Mouse (Mus musculus) liver, embryonic 12.5 days (tissue): ENCODE results near the gene Glt6d1. TPM values are rescaled to one million over a fixed set of nuclear protein-coding genes. Genes with fewer than 3 reads are reported as not detected.

Source experiments
- ATAC-seq: fragments of 200-750 bp; cut with Nextera tagmentation; 2 replicates; pipeline ENCODE4 v1.8.0; 2017; ENCODE audit warnings: moderate number of reproducible peaks, mild to moderate bottlenecking, moderate library complexity
- H3K27ac ChIP-seq: fragments of 300-500 bp; sonication (generic); 2 replicates; pipeline ENCODE4 v1.5.1; 2016; ENCODE audit warnings: mild to moderate bottlenecking
- H3K27me3 ChIP-seq: fragments of 300-500 bp; sonication (generic); replicated peaks from 2 replicates; pipeline ENCODE4 v1.6.1; 2016; ENCODE audit warnings: mild to moderate bottlenecking, moderate library complexity
- H3K36me3 ChIP-seq: fragments of 300-500 bp; sonication (generic); 2 replicates; pipeline ENCODE4 v1.6.1; 2016; ENCODE audit warnings: mild to moderate bottlenecking, moderate library complexity
- H3K4me1 ChIP-seq: fragments of 300-500 bp; sonication (generic); 2 replicates; pipeline ENCODE4 v1.6.1; 2016
- H3K4me2 ChIP-seq: fragments of 300-500 bp; sonication (generic); 2 replicates; pipeline ENCODE4 v1.6.1; 2016; ENCODE audit warnings: mild to moderate bottlenecking, moderate library complexity
- H3K4me3 ChIP-seq: fragments of 300-500 bp; sonication (generic); 2 replicates; pipeline ENCODE4 v1.5.1; 2016; ENCODE audit warnings: mild to moderate bottlenecking, moderate library complexity
- H3K9ac ChIP-seq: fragments of 300-500 bp; sonication (generic); 2 replicates; pipeline ENCODE4 v1.6.1; 2016; ENCODE audit warnings: mild to moderate bottlenecking, moderate library complexity
- H3K9me3 ChIP-seq: fragments of 300-500 bp; sonication (generic); replicated peaks from 2 replicates; pipeline ENCODE4 v1.6.1; 2016; ENCODE audit warnings: mild to moderate bottlenecking, moderate library complexity
- WGBS: fragments of 180-500 bp; shearing (Covaris S2); methylation state at CpG from one replicate; pipeline ENCODE4 v1.1.7; 2016; ENCODE audit not compliant: insufficient replicate concordance; 5-methylcytosine and 5-hydroxymethylcytosine counted together
- polyA plus RNA-seq: library from polyadenylated mRNA; unstranded; fragments of >200 nt; fragmentation: Nextera tagmentation; extraction: Ambion mirVana; gene quantifications from 2 replicates; pipeline ENCODE4 v1.2.1, GENCODE M21; 2016

Gene Glt6d1
- polyA plus RNA-seq, 1 experiment from 2014 or later, result not detected

DNA sequence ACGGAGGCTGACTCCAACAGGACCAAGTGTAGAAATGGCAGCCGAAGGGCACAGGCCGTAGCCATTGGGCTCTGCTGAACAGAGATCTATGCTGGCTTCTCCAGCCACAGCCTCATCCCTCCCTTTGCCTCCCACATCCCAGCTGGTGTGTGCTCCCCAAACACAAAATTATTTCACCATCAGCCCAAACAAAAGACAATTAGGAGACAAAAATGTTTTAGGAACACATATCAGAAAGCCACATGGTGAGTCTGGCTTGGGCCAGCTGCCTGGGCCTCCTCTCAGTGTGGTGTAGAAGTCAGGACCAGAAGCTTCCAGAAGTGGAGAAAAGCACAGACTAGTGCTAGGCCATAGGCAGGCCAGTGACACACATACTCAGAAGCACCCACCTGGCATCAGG, 28.4 kb upstream of the Glt6d1 start:
- WGBS, result 61% methylated on average over 3 of the region's 3 CpGs
- no peaks in the 10 kb centered on the region for H3K36me3 ChIP-seq
- ATAC-seq, result no peak

DNA sequence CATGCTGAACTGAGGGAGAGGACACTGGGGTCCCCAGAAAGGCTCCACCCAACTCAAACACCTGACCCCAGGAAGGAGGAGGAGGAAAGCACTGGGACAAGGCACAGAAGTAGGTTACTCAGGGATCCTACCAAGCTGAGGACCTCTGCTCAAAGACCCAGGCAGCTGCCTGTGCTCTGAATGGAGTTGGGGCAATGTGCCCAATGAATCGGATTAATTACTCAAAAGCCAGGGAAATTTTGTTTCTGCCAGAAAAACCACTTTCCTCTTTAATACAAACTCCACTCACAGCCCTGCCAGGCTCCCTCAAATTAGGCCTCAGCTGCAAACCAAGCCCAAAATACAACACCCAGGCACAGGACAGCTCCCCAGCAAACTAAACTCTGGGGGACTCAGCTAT, 27.1 kb upstream of the Glt6d1 start:
- Histone ChIP-seq H3K9ac (no peak overlapping the region), H3K4me3 (no peak overlapping the region), H3K27me3 (no peaks in the 10 kb centered on the region; the same call in 1 of the 2 replicates), H3K4me1 (no peaks in the 10 kb centered on the region), H3K9me3 (no peaks in the 10 kb centered on the region), H3K4me2 (no peak overlapping the region), H3K36me3 (no peaks in the 10 kb centered on the region), H3K27ac (no peak overlapping the region)
- no peak for ATAC-seq
- WGBS, result 55% methylated on average over 1 of the region's 1 CpGs

More for the DNA sequence above, 28.4 kb upstream of the Glt6d1 start:
- no peak overlapping the region for H3K27ac ChIP-seq
- H3K4me1 ChIP-seq, result no peaks in the 10 kb centered on the region
- H3K9me3 ChIP-seq, result no peaks in the 10 kb centered on the region
- H3K4me3 ChIP-seq, result no peak overlapping the region
- H3K9ac ChIP-seq, result no peak overlapping the region
- H3K4me2 ChIP-seq, result no peak overlapping the region
- no peaks in the 10 kb centered on the region; the same call in 1 of the 2 replicates for H3K27me3 ChIP-seq

DNA sequence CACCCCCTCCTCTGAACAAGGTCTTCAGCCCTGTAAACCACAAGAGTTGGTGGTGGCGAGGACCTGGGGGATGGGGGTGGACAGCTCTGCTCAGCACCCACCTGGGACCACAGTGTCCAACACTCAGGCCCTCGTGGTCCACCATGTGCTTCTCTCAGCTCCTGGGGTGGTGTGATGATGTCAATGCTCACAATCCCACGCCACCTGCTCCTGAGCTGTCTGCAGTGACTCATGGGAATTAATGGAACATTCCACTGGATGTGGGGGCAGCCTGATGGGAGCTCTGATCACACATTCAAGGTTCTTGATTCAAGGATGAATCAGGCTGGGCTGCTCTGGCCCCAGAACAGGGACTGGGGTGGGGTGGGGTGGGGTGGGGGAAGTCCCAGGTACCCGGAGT, 26.5 kb upstream of the Glt6d1 start:
- Histone ChIP-seq H3K27me3 (no peaks in the 10 kb centered on the region; the same call in 1 of the 2 replicates), H3K27ac (no peak overlapping the region), H3K36me3 (no peaks in the 10 kb centered on the region), H3K4me2 (no peak overlapping the region), H3K9me3 (no peaks in the 10 kb centered on the region), H3K4me3 (no peak overlapping the region), H3K4me1 (no peaks in the 10 kb centered on the region), H3K9ac (no peak overlapping the region)
- no peak for ATAC-seq
- WGBS, result 45% methylated on average over 4 of the region's 4 CpGs

DNA sequence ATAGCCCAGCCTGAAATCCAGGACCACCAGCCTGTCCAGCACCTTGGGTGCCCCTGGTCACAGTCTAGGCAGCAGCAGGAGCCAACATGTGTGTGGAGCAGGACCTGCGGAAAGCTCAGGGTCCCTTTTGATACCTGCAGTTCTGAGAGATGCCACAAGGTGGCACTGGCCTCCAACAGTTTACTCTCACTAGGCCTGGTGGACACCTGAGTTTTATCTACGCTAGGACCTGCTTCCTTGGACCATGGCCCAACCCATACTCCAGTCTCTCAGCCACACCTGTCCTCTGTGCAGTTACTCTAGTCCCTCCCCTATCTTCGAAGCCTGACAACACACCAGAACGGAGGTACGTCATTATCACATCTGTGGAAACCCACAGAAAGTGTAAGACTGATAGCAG, 20.6 kb upstream of the Glt6d1 start:
- peaks cover 16% of the 10 kb centered on the region for H3K27me3 ChIP-seq
- H3K36me3 ChIP-seq, result no peaks in the 10 kb centered on the region
- H3K9me3 ChIP-seq, result no peaks in the 10 kb centered on the region
- H3K9ac ChIP-seq, result no peak overlapping the region
- 0 out of 2 replicates have a peak, but pooled peaks have one; percentile 37 for ATAC-seq
- WGBS, result 41% methylated on average over 5 of the region's 5 CpGs
- no peaks in the 10 kb centered on the region for H3K4me1 ChIP-seq
- H3K4me3 ChIP-seq, result no peak overlapping the region
- no peak overlapping the region for H3K27ac ChIP-seq
- no peak overlapping the region for H3K4me2 ChIP-seq

DNA sequence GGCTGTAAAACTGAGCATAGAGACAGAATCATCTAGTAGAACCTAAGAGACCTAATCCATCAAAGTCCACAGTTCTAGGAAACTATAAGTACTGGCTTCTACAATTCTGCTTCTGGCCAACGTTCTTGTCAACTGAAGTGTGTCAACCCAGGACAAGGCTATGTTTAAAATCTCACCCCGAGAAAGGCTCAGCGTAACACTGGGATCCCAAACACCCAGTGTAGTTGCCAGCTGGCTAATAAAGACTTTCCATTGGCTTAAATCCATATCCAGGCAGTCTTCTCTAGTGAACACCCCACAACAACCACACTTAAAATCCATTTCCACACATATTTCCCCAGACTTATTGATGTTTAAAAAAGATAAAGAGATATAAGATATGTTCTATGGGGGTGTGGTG, 15.1 kb upstream of the Glt6d1 start:
- no peaks in the 10 kb centered on the region for H3K9me3 ChIP-seq
- ATAC-seq, result no peak
- no peak overlapping the region for H3K4me3 ChIP-seq
- H3K27ac ChIP-seq, result no peak overlapping the region
- no peaks in the 10 kb centered on the region for H3K36me3 ChIP-seq
- H3K4me1 ChIP-seq, result no peaks in the 10 kb centered on the region
- H3K9ac ChIP-seq, result no peak overlapping the region
- H3K4me2 ChIP-seq, result no peak overlapping the region
- 67% methylated on average over 3 of the region's 3 CpGs for WGBS
- peaks cover 15% of the 10 kb centered on the region for H3K27me3 ChIP-seq

DNA sequence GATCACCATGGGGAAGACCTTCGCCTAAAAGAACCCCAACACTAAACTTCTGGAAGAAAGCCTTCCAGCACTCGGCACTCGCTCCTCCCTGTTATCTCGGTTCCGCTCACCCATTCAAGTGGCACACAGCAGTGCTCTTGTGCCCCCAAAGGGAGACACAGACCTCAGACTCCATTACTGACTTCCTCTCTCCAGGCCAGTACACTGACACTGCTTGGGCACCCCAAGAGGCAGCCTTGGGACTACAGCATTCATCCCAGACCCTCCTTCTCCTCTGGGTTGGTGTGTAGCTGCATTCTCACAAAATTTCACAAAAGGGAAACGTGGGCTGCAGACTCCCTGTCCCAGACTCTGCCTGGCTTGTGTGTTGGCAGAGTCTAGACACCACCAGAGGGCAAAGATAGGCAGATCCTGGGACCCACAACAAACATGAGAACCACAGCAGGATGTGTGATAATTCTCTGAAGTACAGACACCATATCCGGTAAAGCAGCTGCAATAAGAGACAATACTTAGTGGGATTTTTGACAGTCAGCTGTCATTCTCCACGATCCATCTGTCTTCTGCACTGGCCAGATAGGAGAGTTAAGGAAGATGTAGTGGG, 12.8 kb upstream of the Glt6d1 start:
- ATAC-seq, result no peak
- Histone ChIP-seq H3K4me1 (no peaks in the 10 kb centered on the region), H3K9ac (no peak overlapping the region), H3K27me3 (peaks cover 6% of the 10 kb centered on the region), H3K4me2 (no peak overlapping the region), H3K4me3 (no peak overlapping the region), H3K9me3 (no peaks in the 10 kb centered on the region), H3K36me3 (no peaks in the 10 kb centered on the region), H3K27ac (no peak overlapping the region)
- 46% methylated on average over 8 of the region's 8 CpGs for WGBS

DNA sequence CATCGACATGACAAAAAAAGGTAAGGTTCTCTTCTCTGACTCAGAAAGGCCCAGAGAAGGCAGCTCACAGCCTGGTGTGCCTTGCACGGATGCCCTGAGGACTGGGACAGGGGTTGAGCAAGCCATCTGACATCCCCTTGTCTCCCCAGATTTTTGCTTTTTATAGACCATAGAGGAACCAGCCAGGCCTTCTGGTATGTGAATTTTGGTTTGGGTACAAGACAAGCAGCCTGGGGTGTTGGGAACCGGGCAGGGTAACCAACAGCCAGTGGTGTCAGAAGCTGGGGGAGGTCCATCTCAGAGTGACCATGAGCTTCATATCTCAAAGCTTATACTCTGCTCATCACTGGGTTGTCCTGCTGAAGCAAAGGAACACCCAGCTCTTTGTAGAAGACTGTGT, 9.1 kb upstream of the Glt6d1 start:
- H3K4me2 ChIP-seq, result no peak overlapping the region
- H3K27ac ChIP-seq, result no peak overlapping the region
- no peak overlapping the region for H3K4me3 ChIP-seq
- ATAC-seq, result no peak
- no peaks in the 10 kb centered on the region for H3K27me3 ChIP-seq
- H3K36me3 ChIP-seq, result no peaks in the 10 kb centered on the region
- no peaks in the 10 kb centered on the region for H3K4me1 ChIP-seq
- no peak overlapping the region for H3K9ac ChIP-seq
- WGBS, result 60% methylated on average over 3 of the region's 3 CpGs
- H3K9me3 ChIP-seq, result no peaks in the 10 kb centered on the region

DNA sequence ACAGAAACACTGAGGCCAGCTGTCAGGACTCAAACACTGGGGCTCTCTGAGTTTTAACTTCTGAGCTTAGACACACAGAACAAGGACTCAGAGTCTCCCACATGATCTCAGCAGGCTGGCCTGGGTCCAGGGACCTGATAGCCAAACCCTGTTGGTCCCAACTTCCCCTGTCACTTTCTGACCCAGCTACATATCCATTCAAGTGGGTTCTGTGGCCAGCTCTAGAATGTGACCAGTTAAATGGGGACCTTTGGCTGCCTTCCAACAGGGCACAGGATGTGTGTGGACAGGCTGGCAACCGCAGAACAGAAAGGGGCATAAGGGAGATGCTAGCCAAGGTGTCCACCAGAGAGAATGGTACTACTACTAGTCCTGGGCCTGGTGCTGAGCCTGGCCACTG, 7.2 kb upstream of the Glt6d1 start, which contains the start of gene Lcn9:
Lcn9 (plus strand) TSS at position 348 of the 400 bp plus-strand sequence.
- H3K9ac ChIP-seq, result no peak within 1 kb of the TSS
- H3K4me1 ChIP-seq, result no peaks in the 10 kb centered on the region
- ATAC-seq, result no peak
- no peaks in the 10 kb centered on the region for H3K9me3 ChIP-seq
- H3K36me3 ChIP-seq, result no peaks in the 10 kb centered on the region
- H3K4me3 ChIP-seq, result no peak within 1 kb of the TSS
- 75% methylated on average over 1 of the region's 1 CpGs for WGBS
- no peak within 1 kb of the TSS for H3K4me2 ChIP-seq
- H3K27me3 ChIP-seq, result no peaks in the 10 kb centered on the region
- H3K27ac ChIP-seq, result no peak within 1 kb of the TSS

DNA sequence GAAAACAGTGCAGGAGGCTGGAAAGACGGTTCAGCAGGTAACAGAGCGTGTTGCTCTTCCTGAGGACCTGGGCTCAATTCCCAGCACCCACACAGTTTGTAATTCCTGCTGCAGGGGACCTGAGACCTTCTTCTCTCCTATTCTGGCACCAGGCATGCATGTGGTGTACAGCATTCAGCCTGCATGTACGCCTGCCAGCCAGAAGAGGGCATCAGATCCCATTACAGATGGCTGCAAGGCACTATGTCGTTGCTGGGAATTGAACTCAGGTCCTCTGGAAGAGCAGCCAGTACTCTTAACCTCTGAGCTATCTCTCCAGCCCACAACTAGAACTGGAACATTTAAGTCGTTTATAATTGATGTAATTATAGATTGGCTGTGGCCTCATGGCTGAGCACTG, 2.3 kb downstream of the Glt6d1 start:
- H3K36me3 ChIP-seq, result no peaks in the 10 kb centered on the region
- no peaks in the 10 kb centered on the region for H3K9me3 ChIP-seq
- H3K4me1 ChIP-seq, result no peaks in the 10 kb centered on the region
- H3K4me3 ChIP-seq, result no peak overlapping the region
- H3K27me3 ChIP-seq, result no peaks in the 10 kb centered on the region
- 60% methylated on average over 5 of the region's 5 CpGs for WGBS
- ATAC-seq, result no peak
- H3K4me2 ChIP-seq, result no peak overlapping the region
- H3K27ac ChIP-seq, result no peak overlapping the region
- no peak overlapping the region for H3K9ac ChIP-seq

DNA sequence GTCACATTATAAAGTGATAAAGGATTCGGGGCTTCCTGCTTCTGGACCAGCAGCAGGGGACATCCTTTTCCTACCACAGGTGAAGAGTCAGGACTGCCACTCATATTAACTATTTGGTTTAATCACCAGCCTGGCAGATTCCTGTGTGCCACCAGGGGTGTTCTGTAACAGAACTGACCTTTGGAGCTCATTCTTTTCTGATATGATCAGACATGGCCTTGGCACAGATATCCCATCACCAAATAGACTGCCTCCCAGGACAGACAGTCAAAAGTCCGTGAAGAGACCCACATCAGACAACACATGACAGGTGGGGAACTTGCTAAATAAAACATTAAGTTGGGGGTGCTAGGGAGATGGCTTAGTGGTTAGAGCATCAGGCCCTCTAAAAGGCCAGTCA, 3.9 kb downstream of the Glt6d1 start:
- Histone ChIP-seq H3K27ac (no peak overlapping the region), H3K9me3 (no peaks in the 10 kb centered on the region), H3K4me1 (no peaks in the 10 kb centered on the region), H3K9ac (no peak overlapping the region), H3K36me3 (no peaks in the 10 kb centered on the region), H3K4me2 (no peak overlapping the region), H3K4me3 (no peak overlapping the region), H3K27me3 (no peaks in the 10 kb centered on the region)
- no peak for ATAC-seq
- 52% methylated on average over 2 of the region's 2 CpGs for WGBS

DNA sequence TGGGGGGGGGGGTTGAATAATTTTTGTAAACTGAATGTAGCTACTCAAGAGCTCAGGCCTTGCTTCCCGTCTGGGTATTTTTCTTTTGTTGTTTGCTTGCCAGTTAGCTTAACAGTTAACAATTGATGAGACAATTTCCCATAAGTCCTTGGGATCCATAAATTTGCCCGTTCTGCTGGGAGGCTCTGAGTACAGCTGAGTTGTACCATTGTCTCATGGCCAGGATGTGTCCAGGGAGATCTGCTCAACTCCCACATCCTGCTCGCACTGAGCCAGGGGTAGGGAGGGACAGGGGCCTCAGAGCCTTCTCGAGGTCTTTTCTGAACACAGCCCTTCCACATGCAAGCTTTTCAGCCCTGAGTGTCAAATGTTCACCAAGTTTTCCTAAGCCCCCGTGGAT, 17.6 kb downstream of the Glt6d1 start:
- 36% methylated on average over 5 of the region's 5 CpGs for WGBS
- Histone ChIP-seq H3K27me3 (peaks cover 13% of the 10 kb centered on the region), H3K4me1 (no peaks in the 10 kb centered on the region), H3K4me2 (no peak overlapping the region), H3K9ac (no peak overlapping the region), H3K9me3 (no peaks in the 10 kb centered on the region), H3K27ac (no peak overlapping the region), H3K36me3 (no peaks in the 10 kb centered on the region), H3K4me3 (no peak overlapping the region)
- no peak for ATAC-seq

DNA sequence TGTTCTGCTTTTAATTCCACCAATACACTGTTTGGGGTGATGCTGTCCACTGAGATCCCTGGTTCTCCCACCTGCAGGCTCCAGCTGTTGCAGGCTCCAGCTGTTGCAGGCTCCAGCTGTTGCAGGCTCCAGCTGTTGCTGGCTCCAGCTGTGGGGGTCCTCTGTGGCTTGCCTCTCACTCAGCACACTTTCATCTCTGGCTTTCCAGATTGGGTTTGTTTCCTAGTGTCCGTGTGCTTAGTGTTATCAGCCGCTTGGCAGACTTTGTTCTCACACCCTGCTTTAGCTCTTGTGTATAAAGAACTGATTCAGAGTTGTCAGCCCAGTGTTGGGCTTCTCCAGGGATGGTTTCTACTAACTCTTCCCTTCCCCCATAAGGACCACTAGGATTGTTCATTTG, 18.0 kb downstream of the Glt6d1 start:
- 23% methylated on average over 2 of the region's 2 CpGs for WGBS
- peaks cover 13% of the 10 kb centered on the region for H3K27me3 ChIP-seq
- no peaks in the 10 kb centered on the region for H3K9me3 ChIP-seq
- H3K4me3 ChIP-seq, result no peak overlapping the region
- H3K9ac ChIP-seq, result no peak overlapping the region
- no peaks in the 10 kb centered on the region for H3K4me1 ChIP-seq
- no peaks in the 10 kb centered on the region for H3K36me3 ChIP-seq
- no peak for ATAC-seq
- no peak overlapping the region for H3K27ac ChIP-seq
- H3K4me2 ChIP-seq, result no peak overlapping the region

DNA sequence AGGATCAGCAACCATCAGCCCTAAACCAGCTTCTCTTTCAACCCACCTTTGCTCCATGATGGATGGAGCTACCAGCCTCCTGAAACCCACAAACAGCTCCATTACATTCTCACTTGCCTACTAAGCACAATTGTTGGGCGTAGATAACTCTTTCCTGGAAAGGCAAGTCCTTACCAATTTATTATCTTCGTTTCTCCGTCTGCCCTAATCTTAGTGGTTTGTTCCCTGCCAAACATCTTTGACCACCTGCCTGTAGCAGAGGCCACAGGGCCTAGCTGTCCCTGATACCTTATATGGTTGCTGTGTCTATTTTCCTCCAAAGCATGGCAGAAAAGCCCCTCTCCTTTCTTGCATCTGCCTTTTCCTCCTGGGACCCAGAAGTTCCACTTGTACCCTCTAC, 26.6 kb downstream of the Glt6d1 start:
- 35% methylated on average over 3 of the region's 3 CpGs for WGBS
- Histone ChIP-seq H3K9ac (no peak overlapping the region; the same call in 1 of the 2 replicates), H3K9me3 (no peaks in the 10 kb centered on the region), H3K4me3 (no peak overlapping the region), H3K27me3 (peaks cover 5% of the 10 kb centered on the region; the same call in 1 of the 2 replicates), H3K4me2 (peak overlapping the region; percentile 26), H3K36me3 (no peaks in the 10 kb centered on the region), H3K4me1 (peaks cover 38% of the 10 kb centered on the region), H3K27ac (peak overlapping the region; percentile 73)
- ATAC-seq, result peak; percentile 88
